Mouse (Mus musculus) heart, adult 8-10 months (tissue): ENCODE data around the gene Cers1. TPM values are rescaled to one million over a fixed set of nuclear protein-coding genes. Genes with fewer than 3 reads are reported as not detected.

Experiments used
- DNase-seq: peaks from one replicate; pipeline ENCODE4 v3.0.0; 2022; ENCODE audit warnings: low spot score
- total RNA-seq, 4 experiments: library from RNA; stranded (reverse); gene quantifications; 2 replicates each; pipeline ENCODE4 v1.2.4; 2022

Gene Cers1
- total RNA-seq, 4 experiments from 2014 or later = 0.14 to 0.53 (median 0.38) TPM

DNA sequence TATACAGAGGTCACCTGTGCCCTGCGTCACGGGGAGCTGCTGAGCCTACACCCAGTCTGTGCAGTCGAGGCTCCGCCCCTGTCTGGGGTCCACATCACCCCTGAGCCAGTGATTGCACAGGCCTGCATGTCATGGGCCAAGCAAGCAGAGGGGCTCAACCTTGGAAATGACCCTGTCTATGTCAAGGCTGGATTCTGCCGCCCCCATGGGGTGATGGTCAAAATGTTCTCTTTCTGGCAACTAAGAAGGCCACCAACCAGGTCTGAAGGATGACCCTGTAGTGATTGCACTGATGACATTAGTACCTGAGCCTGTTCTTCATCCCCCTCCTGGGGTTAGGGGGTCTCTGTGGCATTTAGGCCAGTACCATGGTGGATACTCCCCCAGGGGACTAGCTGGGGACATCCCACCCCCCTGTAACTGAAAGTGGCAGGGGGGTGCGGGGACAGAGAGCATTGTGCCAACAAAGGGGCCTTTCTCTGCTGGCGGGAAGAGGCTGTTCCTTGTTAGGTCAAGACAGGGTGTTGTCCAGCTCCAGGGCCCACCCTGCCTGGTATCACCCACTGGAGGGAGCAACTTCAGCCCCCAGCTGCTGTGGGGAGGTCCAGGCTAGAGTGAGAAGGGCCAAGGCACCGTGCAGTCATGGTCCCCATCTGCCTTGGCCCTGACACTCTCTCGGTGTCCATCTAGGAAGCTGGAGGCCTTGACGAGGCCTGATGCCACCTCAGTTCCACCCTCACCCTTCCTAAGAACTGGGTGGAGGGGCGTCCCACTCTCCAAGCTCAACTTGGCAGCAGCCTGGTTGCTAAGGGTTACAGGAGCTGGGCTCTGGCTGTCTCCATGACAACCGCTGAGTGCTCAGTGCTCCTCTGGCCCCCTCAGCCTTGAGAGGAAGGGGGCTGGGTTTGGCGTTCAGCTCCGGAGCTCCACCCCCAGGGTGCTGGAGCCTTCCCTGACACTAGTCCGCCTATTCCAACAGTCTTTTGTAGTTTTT lies 1.2 kb downstream of the Cers1 start:
- no peak for DNase-seq

DNA sequence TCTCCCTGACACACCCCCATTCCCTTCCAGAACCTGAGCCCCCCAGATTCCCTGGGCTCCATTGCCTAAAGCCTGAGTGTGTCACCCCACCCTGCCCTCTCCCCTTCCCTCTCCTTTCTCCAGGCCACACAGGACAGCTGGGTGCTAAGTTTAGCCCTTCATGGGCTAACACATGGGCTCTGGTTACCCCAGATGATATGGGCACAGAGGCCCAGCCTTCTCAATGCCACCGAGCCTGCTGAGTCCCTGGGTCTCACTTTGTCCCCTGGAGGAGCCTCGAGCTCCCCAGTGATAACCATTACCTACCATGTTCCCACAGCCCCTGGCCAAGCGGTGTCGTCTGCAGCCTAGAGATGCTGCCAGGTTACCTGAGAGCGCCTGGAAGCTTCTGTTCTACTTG lies 2.3 kb downstream of the Cers1 start:
- DNase-seq = no peak

DNA sequence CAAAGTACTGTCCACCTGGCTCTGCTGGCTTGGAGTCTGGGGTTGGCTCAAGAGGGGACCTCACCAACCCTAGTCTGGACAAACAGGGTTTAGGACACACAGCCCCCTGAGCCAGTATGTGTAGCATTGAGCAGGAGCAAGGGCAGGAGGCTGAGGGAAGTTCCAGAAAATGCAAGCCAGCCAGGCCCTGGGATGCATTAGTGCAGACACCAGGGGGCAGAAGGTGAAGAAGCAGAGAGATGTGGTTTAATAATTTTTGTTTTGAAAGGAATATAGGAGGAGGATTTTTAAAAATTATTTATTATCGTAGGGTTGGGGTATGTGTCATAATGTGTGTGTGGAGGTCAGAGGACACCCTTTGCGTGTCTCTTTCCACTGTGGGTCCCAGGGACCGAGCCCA lies 8.1 kb downstream of the Cers1 start:
- no peak for DNase-seq

DNA sequence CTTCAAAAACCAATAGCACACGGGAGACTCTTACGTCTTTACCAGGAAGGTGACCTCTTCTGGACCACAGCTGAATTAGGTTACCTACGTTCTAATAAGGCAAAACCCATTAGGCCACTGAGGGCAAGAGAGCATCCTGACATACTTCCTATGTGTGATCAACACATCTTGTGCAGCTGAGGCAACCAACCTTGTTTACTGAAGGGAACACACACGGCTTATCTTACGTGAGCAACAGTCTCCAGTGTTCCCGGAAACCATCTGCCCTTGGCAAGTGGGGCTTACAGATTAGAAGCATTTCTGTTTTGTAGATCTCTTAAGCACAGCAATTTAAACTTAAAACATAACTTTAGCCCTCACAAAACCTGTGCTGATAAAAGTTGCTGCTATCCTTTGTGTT lies 11.9 kb downstream of the Cers1 start:
- no peak for DNase-seq

DNA sequence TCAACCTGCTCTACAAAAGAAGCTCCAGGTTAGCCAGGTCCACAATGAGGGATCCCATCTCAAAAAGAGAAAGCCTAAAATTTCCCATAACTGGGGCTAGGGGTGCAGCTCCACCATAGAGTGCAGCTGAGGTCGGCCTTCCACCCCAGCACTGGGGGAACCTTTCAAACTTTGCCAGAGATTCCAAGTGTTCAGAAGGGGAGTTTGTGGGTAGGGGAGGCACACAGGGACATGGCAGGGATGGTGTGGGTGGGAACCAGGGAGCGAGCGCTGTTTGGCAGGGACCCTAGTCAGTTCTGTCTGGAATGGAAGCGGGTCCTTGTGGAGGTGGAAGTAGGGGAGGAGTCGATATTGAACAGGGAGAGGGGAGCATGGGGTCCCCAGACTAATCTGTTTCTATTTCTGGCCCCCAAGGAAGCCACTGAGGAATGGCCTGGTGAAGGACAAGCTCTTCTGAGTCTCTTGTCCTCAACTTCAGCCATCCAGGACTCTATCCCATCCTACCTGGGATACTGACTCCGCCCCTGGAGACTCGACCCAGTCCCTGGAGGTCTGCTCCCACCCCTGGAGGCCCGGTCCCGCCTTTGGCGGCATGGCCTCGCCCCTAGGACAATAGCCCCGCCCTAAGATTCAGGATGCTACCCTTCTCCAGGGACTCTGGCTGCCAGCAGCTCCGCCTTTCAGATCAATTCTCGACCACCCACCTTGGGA lies 13.7 kb downstream of the Cers1 start, which contains the start of gene Gdf1:
Gene Gdf1, plus strand, starts transcription at position 694 of the 711 bp plus-strand sequence.
- DNase-seq = no peak

DNA sequence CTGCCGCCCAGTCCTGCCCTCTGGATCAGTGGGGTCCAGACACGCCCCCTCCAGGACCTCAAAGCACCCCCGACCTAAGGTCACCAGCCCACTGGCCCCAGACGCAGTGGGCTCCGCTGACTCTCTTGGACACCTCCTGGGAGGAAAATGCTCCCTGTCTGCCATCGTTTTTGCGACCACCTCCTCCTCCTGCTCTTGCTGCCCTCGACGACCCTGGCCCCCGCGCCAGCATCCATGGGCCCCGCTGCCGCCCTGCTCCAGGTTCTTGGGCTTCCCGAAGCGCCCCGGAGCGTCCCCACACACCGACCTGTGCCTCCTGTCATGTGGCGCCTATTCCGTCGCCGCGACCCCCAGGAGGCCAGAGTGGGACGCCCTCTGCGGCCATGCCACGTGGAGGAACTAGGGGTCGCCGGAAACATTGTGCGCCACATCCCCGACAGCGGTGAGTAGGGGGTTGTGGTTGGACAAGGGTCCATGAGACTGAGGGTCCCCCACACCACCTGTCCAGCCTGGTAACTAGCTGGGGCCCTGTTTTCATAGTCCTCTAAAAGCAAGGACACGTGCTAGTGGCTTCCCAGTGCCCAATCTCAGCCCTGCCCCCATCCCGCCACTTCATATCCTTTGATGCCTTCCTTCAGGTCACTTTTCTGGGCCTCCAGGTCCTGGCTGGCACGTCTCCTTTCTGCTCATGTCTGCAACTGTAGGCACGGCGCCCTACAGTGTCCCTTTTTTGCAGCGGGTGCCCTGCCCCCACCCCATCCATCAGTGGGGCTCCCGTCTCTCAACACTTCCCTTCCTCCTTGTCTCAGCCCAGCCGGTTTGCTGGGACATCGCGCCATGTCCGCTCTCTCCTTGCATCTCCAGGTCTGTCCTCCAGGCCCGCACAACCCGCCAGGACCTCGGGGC lies 14.5 kb downstream of the Cers1 start:
- DNase-seq = no peak

DNA sequence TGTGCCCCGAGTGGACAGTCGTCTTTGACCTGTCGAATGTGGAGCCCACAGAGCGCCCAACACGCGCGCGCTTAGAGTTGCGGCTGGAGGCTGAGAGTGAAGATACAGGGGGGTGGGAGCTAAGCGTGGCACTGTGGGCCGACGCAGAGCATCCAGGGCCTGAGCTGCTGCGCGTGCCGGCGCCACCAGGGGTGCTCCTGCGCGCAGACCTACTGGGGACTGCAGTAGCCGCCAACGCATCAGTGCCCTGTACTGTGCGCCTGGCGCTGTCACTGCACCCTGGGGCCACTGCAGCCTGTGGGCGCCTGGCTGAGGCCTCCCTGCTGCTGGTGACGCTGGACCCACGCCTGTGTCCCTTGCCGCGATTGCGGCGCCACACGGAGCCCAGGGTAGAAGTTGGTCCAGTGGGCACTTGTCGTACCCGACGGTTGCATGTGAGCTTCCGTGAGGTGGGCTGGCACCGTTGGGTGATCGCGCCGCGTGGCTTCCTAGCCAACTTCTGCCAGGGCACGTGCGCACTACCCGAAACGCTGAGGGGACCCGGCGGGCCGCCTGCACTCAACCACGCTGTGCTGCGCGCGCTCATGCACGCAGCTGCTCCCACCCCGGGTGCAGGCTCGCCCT lies 15.3 kb downstream of the Cers1 start:
- no peak for DNase-seq

DNA sequence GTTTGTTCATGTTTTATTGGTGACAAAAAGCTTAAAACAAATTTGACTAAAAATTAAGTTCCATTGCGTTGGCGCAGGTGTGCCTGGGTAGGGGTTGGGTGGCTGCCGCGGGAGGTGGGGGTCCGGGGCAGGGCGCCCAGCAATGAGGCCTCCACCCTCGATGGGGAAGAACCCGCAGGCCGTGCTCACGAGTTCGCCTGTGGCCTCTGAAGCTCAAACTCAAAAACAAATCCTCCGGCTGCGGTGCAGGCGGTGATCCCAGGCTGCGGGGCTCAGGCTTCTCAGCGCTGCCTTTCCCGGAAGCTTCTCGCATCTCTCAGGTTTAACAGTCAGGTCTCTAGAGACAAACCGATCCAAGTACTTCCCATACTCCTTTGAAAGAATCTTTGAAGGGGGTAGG lies 16.0 kb downstream of the Cers1 start:
- DNase-seq = no peak

DNA sequence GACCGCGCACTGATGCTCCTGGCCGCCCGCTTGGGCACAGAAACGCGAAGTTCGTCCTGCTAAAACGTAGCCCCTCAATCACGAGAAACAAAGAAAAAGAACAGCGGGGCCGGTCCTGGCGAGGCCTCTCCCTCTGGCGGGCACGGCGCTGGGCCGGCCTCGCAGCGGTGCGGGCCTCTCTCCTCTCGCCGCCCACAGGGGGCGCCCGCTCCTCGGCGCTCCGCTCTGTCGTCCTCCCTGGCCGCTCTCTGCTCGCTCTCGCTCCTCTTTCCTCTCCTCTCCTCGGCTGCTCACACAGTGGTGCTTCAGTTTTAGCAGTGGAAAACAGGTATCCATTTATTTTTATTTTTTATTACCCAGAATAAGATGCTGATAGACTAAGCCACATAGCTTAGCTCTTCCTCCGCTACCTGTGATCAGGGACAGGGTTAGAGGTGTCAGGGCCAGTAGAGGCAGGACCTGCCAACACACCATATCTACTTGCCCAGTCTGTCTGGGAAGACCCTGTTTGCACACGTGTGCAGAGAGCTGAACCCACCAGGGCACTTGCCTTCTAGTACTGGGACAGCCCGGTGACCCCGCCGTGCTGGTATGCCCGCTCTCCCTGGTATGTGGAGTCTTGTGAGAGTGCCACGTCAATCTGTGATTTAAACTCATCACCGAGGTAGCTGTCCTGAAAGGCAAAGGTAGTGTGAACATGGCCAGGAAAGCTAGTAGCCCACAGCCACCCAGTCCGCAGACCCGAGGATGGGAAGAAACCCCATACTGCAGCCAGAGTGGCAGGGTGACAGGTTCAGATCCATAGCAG lies 16.7 kb downstream of the Cers1 start:
- DNase-seq = no peak

DNA sequence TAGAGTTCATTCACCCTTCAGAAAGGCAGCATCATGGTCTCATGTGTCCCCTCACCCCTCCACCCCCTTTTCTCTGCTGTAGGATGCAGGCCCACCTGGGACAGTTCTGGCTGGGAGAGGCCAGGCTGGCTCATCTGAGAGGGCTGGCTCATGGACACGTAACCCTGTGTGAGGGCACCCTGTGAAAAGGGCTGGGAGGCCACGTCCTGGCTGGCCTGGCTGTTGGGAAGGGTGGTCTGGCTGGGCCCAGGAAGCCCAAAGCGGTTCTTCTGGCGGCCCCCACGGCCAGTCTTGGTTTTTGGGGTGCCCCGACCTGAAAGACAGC lies 17.3 kb downstream of the Cers1 start:
- no peak for DNase-seq

DNA sequence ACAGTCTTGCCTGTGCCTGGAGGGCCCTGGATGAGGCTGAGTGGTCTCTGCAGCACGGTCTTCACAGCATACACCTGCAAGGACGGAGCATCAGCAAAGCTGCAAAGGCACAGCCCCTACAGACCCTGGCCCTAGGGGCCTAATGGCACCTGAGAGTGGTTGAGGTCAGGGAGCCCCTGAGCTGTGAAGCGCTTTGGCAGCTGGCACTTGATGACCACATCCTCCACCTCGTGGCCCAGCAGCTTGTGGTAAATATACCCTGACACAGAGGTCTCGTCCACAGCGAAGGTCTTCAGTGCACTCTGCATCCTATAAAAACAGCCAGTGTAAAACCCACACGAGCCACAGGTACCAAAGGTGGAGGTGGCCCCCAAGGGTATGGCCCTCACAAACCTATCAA lies 23.4 kb downstream of the Cers1 start:
- DNase-seq = no peak

DNA sequence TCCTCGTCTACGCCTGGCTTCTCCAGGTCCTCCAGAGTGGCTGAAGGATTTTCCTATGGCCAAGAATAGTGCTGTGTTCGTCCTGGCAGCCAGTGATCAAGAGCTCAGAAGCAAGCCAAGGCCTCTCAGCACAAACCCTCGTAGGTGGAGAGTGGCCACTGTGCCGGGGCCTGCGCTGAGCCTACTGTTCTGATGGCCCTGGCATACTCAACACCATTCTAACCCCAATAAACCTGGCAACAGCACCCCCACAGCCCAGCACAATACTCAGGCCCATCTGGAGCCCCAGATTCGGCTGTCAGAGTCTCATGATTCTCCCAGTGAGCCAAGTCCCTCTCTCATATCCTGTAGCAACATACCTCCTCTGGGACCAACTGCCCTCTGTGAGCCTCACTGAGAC lies 25.1 kb downstream of the Cers1 start:
- no peak for DNase-seq

DNA sequence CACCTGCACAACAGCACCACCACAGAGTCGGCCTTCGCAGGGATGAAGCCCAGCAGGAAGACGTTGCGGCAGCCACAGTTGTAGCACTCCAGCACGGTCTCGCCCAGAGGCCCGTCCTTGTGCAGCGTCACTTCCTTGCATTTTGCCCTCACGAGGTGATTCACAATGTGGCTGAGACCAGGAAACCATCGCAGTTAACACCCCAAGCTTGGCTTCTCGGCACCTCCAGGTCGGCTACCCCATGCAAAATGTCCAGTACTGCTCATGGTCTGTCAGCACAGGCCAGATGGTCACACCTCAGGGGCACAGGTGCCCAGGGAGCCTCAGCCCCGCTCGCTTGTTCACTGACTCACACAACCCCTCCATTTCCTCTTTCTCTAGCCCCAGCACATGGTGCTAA lies 26.4 kb downstream of the Cers1 start:
- DNase-seq = no peak

DNA sequence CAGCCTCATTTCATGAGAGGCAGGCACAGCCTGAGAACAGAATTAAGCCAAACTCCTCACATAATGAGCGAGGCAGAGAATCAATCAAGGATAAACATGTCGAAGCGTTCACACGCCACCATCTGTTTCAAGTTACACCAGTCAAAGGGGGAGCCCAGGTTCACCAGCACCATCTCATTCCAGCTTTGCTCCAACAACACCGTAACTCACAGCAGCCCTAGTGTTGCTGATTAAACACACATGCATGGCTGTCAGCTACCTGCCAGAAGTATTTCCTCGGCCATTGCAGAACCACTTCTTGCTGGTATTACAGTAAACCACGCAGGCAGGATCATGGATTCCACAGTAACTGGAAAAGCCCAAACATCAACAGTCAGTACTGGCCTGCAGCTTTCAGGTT lies 27.5 kb downstream of the Cers1 start:
- no peak for DNase-seq

DNA sequence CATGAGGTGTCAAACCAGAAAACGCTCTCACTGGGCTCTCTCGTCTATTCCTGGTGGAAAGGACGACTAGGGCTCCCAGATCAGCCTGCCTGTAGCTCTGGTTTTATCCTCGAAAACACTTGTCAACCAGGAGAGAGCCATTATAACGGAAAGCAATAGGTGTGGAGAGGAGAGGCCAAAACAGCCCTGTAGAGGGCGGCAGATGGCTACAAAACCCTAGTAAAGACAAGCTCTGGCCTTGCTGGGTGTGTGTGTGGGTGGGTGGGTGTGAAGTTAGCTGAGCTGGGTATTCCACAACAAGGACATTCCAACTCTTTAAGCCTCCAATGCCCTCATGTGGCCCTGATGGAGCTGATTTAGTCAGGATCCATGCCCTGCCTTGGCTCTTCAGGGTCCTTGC lies 28.1 kb downstream of the Cers1 start:
- DNase-seq = no peak

DNA sequence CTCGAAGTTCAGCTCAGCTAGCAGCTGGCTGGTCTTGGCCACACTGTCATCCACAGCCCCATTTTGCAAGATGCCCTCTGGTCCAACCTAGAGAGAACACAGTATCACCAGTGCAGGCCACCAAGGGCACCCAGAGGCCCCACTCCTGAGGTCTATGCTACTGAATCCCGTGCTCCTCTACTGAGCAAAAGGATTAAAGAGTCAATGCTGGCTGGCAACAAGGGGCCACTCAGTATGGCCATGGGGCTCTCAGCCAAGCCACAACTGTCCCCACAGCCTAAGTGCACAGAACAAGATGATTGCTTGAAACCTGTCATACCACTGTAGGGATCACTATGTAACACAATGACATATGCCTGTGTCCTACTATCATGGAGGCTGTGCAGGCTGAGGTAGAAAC lies 28.7 kb downstream of the Cers1 start:
- DNase-seq = no peak

DNA sequence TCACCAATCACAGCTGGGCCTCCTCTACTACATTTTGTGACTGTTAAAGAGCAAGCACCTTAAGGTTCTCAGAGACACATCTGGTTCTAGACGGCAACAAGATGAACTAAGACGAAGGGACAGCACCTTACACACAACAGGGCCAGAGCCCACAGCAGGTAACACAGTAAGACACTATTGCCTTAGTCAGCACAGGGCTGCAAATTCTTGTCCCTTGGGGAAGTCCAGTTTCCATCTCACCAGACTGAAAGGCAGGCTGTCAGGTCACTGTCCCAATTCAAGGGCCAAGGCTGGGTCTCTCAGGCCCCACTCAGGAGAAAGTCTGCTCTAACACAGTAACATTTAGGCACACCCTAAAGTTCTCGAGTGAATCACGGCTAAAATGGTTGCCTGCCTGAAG lies 31.9 kb downstream of the Cers1 start:
- no peak for DNase-seq

DNA sequence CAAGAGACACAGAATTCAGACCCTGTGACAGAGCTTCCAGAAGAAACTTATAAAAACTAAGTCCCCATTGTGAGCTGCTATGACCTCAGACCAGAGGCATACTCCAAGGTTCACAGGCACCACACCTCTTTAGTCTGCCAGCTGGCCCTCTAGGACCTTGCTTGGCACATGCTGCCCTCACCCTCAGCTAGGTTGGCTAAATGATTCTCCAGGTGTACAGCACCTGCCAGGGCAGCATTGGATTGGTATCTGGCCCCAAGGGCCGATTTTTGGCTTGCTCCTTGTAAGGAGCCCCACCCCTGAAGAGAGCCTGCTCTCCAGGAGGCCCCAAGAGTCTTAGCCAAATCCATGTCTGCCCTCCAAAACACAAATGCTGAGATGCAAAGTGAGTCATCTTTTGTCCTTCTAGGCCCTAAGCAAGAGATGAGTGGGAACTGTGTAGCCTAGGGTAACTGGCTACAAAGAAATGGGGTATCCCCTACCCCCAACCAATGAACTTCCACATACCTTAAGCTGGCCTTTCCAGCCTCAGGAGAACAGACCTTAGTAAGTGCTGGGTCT lies 32.4 kb downstream of the Cers1 start:
- no peak for DNase-seq

DNA sequence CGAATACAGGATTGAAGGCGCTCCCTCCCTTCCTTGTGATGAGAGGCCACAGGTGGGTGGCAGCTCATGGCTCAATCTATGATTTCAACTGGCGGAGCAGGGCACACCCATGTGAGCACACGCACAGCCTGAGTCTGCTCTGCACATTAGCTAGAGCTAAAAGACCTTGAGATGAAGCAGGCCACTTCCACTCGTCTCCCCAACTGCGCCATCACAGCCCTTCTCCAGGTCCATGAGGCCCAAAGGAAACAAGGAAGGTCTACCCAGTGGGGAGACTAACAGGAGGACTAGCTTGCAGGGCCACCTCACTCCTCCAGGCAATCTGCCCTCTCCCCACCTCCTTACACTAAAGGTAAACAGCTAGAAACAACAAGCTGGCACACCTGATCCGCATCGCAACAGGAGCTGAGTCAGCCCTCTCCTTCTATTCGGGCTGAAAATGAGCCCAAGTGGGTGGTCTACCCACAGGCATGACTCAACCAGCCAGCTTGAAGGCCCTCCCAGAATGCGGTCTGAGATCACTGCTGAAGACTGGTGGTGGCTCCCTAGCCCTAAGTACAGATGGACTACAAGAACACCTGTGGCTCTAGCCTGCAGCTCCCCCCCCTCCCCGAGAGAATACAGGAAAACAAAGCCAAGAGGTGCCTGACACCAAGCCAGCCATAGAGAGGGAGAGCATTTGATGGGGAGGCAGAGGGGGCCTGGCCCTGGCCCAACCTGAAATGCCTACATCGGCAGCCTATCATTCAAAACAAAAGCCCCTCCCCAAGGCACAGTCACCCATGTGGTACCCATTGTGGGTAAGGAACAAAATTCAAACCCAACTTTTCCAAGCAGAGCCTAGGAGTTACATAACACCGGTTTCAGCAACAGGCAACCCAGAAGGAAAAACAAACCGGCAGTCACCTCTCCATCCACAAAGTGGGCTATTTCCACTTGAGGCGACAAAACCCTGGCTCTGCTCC lies 35.7 kb downstream of the Cers1 start:
- no peak for DNase-seq
